Mouse (Mus musculus): Measurements from ENCODE around the gene Ncor1. TPM values are rescaled to one million over a fixed set of nuclear protein-coding genes. Genes with fewer than 3 reads are reported as not detected.

The Ncor1 gene
- polyA plus RNA-seq, 1 experiment from 2014 or later: 123 TPM

- Histone ChIP-seq H3K9me3 (replicated peaks; ENCODE audit: low read length) (no peaks in the 10 kb centered on the region), H3K27me3 (ENCODE audit: insufficient read depth, low read length) (no peaks in the 10 kb centered on the region), H3K9ac (ENCODE audit: low read depth, low read length) (no peak overlapping the region), H3K27ac (no peak overlapping the region), H3K4me1 (replicated peaks; ENCODE audit: insufficient read depth, low read length) (no peaks in the 10 kb centered on the region), H3K4me2 (ENCODE audit: low read length) (no peak overlapping the region), H3K4me3 (replicated peaks; ENCODE audit: low read depth, low read length) (no peak overlapping the region), H3K36me3 (ENCODE audit: insufficient read depth, low read length) (peaks cover 11% of the 10 kb centered on the region)
- WGBS: 67% methylated on average over 2 of the region's 2 CpGs
- no peak for DNase-seq (ENCODE audit: low spot score)
- ATAC-seq (replicated peaks; ENCODE audit: low FRiP score, low read depth): no peak
- TF ChIP-seq CTCF (IDR thresholded peaks at IDR 0.05; ENCODE audit: low read depth): no peak
Measured at GRCm38 (mm10) chr11:62432211-62432610, 26.1 kb downstream of the Ncor1 start.

GRCm38 (mm10) chr11:62427105-62427504 lies 31.2 kb downstream of the Ncor1 start:
- Histone ChIP-seq H3K9ac (ENCODE audit: low read depth, low read length) (no peak overlapping the region), H3K4me2 (ENCODE audit: low read length) (no peak overlapping the region), H3K4me1 (replicated peaks; ENCODE audit: insufficient read depth, low read length) (no peaks in the 10 kb centered on the region), H3K27me3 (ENCODE audit: insufficient read depth, low read length) (no peaks in the 10 kb centered on the region), H3K27ac (no peak overlapping the region), H3K9me3 (replicated peaks; ENCODE audit: low read length) (no peaks in the 10 kb centered on the region), H3K36me3 (ENCODE audit: insufficient read depth, low read length) (peaks cover 16% of the 10 kb centered on the region), H3K4me3 (replicated peaks; ENCODE audit: low read depth, low read length) (no peak overlapping the region)
- peak; percentile 21; the same call in 1 of the 2 replicates for TF ChIP-seq CTCF (IDR thresholded peaks at IDR 0.05; ENCODE audit: low read depth)
- DNase-seq (ENCODE audit: low spot score) (no peak), ATAC-seq (replicated peaks; ENCODE audit: low FRiP score, low read depth) (no peak)
- 85% methylated on average over 2 of the region's 3 CpGs for WGBS

DNA sequence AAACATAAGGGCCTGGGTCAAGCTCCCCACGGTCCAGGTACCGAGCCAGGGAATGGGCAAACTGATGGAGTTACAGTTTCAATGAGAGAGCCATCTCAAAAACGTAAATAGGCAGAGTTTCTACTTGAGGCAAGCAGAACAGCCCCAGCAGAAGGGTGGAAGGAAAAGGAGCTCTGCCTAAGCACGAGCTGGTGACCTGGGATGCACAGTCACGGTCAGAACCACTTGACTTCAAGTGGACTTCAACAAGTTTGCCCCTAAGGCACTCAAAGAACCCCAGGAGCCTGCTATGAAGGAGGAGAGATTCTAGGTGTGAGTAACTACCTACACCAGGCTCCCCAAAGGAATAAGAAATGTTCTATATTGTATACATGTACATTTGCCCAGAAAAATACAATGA lies 32.1 kb downstream of the Ncor1 start:
- Histone ChIP-seq H3K4me3 (replicated peaks; ENCODE audit: low read depth, low read length) (no peak overlapping the region), H3K4me2 (ENCODE audit: low read length) (no peak overlapping the region), H3K4me1 (replicated peaks; ENCODE audit: insufficient read depth, low read length) (no peaks in the 10 kb centered on the region), H3K27ac (no peak overlapping the region), H3K9me3 (replicated peaks; ENCODE audit: low read length) (no peaks in the 10 kb centered on the region), H3K36me3 (ENCODE audit: insufficient read depth, low read length) (peaks cover 14% of the 10 kb centered on the region), H3K9ac (ENCODE audit: low read depth, low read length) (no peak overlapping the region), H3K27me3 (ENCODE audit: insufficient read depth, low read length) (no peaks in the 10 kb centered on the region)
- DNase-seq (ENCODE audit: low spot score) (no peak), ATAC-seq (replicated peaks; ENCODE audit: low FRiP score, low read depth) (no peak)
- WGBS: 75% methylated on average over 5 of the region's 5 CpGs
- TF ChIP-seq CTCF (IDR thresholded peaks at IDR 0.05; ENCODE audit: low read depth): no peak

DNA sequence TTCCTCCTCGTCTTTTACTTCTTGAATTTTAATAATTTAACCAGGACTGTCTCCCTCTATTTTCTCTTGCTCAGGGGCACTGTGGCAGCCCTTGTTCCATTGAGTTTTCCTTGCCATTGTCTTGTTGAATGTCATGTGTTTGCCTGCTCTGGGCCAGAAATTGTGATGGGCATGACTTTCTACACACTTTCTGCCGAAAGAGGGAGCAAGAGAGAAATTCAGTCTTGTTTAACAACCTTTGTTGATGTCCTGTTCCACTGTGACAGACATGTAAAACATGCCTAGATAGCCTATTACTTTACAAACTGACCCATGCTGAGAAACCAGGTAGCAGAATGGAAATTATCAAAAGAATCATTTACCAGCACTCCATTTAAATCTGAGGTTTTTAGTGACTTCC lies 33.8 kb downstream of the Ncor1 start:
- no peak for DNase-seq (ENCODE audit: low spot score)
- TF ChIP-seq CTCF (IDR thresholded peaks at IDR 0.05; ENCODE audit: low read depth): peak; percentile 32; the same call in 1 of the 2 replicates
- Histone ChIP-seq H3K36me3 (ENCODE audit: insufficient read depth, low read length) (peaks cover 13% of the 10 kb centered on the region), H3K9me3 (replicated peaks; ENCODE audit: low read length) (no peaks in the 10 kb centered on the region), H3K9ac (ENCODE audit: low read depth, low read length) (no peak overlapping the region), H3K4me2 (ENCODE audit: low read length) (no peak overlapping the region), H3K4me1 (replicated peaks; ENCODE audit: insufficient read depth, low read length) (no peaks in the 10 kb centered on the region), H3K27me3 (ENCODE audit: insufficient read depth, low read length) (no peaks in the 10 kb centered on the region), H3K27ac (no peak overlapping the region), H3K4me3 (replicated peaks; ENCODE audit: low read depth, low read length) (no peak overlapping the region)
- 74% methylated on average over 2 of the region's 2 CpGs for WGBS
- ATAC-seq (replicated peaks; ENCODE audit: low FRiP score, low read depth): no peak

- H3K4me2 ChIP-seq (ENCODE audit: low read length): no peak overlapping the region
- H3K36me3 ChIP-seq (ENCODE audit: insufficient read depth, low read length): peaks cover 16% of the 10 kb centered on the region
- H3K9ac ChIP-seq (ENCODE audit: low read depth, low read length): no peak overlapping the region
- ATAC-seq (replicated peaks; ENCODE audit: low FRiP score, low read depth) (no peak), DNase-seq (ENCODE audit: low spot score) (no peak)
- no peaks in the 10 kb centered on the region for H3K27me3 ChIP-seq (ENCODE audit: insufficient read depth, low read length)
- H3K4me1 ChIP-seq (replicated peaks; ENCODE audit: insufficient read depth, low read length): no peaks in the 10 kb centered on the region
- H3K4me3 ChIP-seq (replicated peaks; ENCODE audit: low read depth, low read length): no peak overlapping the region
- no peak overlapping the region for H3K27ac ChIP-seq
- TF ChIP-seq CTCF (IDR thresholded peaks at IDR 0.05; ENCODE audit: low read depth): no peak
- 95% methylated on average over 4 of the region's 4 CpGs for WGBS
- H3K9me3 ChIP-seq (replicated peaks; ENCODE audit: low read length): no peaks in the 10 kb centered on the region
Measured at GRCm38 (mm10) chr11:62415026-62415425, 43.3 kb downstream of the Ncor1 start.

DNA sequence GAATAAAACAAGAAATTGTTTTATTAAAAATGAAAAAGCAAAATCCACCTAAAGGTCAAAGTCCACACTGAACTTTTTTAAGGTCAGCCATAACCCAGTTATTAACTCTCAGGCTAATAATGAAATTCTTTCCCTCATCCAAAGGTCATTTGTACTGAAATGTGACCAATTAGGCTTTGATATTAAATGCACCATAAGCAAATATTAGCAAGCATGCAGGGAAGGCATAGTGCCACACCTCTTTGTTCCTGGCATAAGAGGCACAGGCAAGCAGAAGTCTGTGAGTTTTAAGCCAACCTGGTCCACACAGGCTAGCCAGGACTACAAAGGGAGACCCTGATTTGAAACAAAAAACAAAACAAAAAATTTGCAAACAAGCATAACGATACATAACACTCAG lies 48.7 kb downstream of the Ncor1 start:
- 0 out of 2 replicates have a peak, but pooled peaks cover 5% of the 10 kb centered on the region for H3K36me3 ChIP-seq (ENCODE audit: insufficient read depth, low read length)
- ATAC-seq (replicated peaks; ENCODE audit: low FRiP score, low read depth): no peak
- TF ChIP-seq CTCF (IDR thresholded peaks at IDR 0.05; ENCODE audit: low read depth): no peak
- no peaks in the 10 kb centered on the region for H3K27me3 ChIP-seq (ENCODE audit: insufficient read depth, low read length)
- WGBS: 93% methylated on average over 1 of the region's 1 CpGs
- no peak overlapping the region for H3K9ac ChIP-seq (ENCODE audit: low read depth, low read length)
- H3K4me1 ChIP-seq (replicated peaks; ENCODE audit: insufficient read depth, low read length): no peaks in the 10 kb centered on the region
- no peak overlapping the region for H3K4me2 ChIP-seq (ENCODE audit: low read length)
- H3K27ac ChIP-seq: no peak overlapping the region
- no peak overlapping the region for H3K4me3 ChIP-seq (replicated peaks; ENCODE audit: low read depth, low read length)
- no peaks in the 10 kb centered on the region for H3K9me3 ChIP-seq (replicated peaks; ENCODE audit: low read length)
- DNase-seq (ENCODE audit: low spot score): no peak

- DNase-seq (ENCODE audit: low spot score) (no peak), ATAC-seq (replicated peaks; ENCODE audit: low FRiP score, low read depth) (no peak)
- H3K9ac ChIP-seq (ENCODE audit: low read depth, low read length): no peak overlapping the region
- no peaks in the 10 kb centered on the region for H3K4me1 ChIP-seq (replicated peaks; ENCODE audit: insufficient read depth, low read length)
- no peak for TF ChIP-seq CTCF (IDR thresholded peaks at IDR 0.05; ENCODE audit: low read depth)
- H3K4me3 ChIP-seq (replicated peaks; ENCODE audit: low read depth, low read length): no peak overlapping the region
- H3K36me3 ChIP-seq (ENCODE audit: insufficient read depth, low read length): 0 out of 2 replicates have a peak, but pooled peaks cover 5% of the 10 kb centered on the region
- H3K4me2 ChIP-seq (ENCODE audit: low read length): no peak overlapping the region
- H3K27ac ChIP-seq: no peak overlapping the region
- H3K9me3 ChIP-seq (replicated peaks; ENCODE audit: low read length): no peaks in the 10 kb centered on the region
- 92% methylated on average over 2 of the region's 2 CpGs for WGBS
- H3K27me3 ChIP-seq (ENCODE audit: insufficient read depth, low read length): no peaks in the 10 kb centered on the region
Measured at GRCm38 (mm10) chr11:62408848-62409247, 49.5 kb downstream of the Ncor1 start.

All from kidney, postnatal 0 days (tissue).